Mouse (Mus musculus) heart, embryonic 13.5 days (tissue): Measurements from ENCODE around the gene 1700037C18Rik. TPM values are rescaled to one million over a fixed set of nuclear protein-coding genes. Genes with fewer than 3 reads are reported as not detected.

Source experiments
- ATAC-seq: fragments of 200-750 bp; cut with Nextera tagmentation; 2 replicates; pipeline ENCODE4 v1.8.0; 2017; ENCODE audit warnings: moderate TSS enrichment; ENCODE audit not compliant: insufficient number of reproducible peaks, low FRiP score, low TSS enrichment; ENCODE audit errors: extremely low read depth
- H3K27ac ChIP-seq: fragments of 300-500 bp; sonication (generic); replicated peaks from 2 replicates; pipeline ENCODE4 v1.5.1; 2015; ENCODE audit warnings: moderate library complexity, mild to moderate bottlenecking, inconsistent platforms
- H3K27me3 ChIP-seq: fragments of 300-500 bp; sonication (generic); replicated peaks from 2 replicates; pipeline ENCODE4 v1.6.1; 2015; ENCODE audit warnings: mild to moderate bottlenecking, inconsistent platforms
- H3K36me3 ChIP-seq: fragments of 300-500 bp; sonication (generic); 2 replicates; pipeline ENCODE4 v1.6.1; 2015; ENCODE audit warnings: mild to moderate bottlenecking, inconsistent platforms
- H3K4me1 ChIP-seq: fragments of 300-500 bp; sonication (generic); 2 replicates; pipeline ENCODE4 v1.6.1; 2015; ENCODE audit warnings: inconsistent platforms
- H3K4me2 ChIP-seq: fragments of 300-500 bp; sonication (generic); 2 replicates; pipeline ENCODE4 v1.6.1; 2015; ENCODE audit warnings: inconsistent platforms, mild to moderate bottlenecking, moderate library complexity
- H3K4me3 ChIP-seq: fragments of 300-500 bp; sonication (generic); 2 replicates; pipeline ENCODE4 v1.5.1; 2015; ENCODE audit warnings: moderate library complexity, mild to moderate bottlenecking, inconsistent platforms
- H3K9ac ChIP-seq: fragments of 300-500 bp; sonication (generic); 2 replicates; pipeline ENCODE4 v1.6.1; 2015; ENCODE audit warnings: inconsistent platforms, mild to moderate bottlenecking, moderate library complexity
- H3K9me3 ChIP-seq: fragments of 300-500 bp; sonication (generic); 2 replicates; pipeline ENCODE4 v1.6.1; 2016; ENCODE audit warnings: inconsistent platforms
- WGBS: fragments of 180-500 bp; shearing (Covaris S2); methylation state at CpG from one replicate; pipeline ENCODE4 v1.1.7; 2015; ENCODE audit warnings: mixed read lengths; 5-methylcytosine and 5-hydroxymethylcytosine counted together
- polyA plus RNA-seq: library from polyadenylated mRNA; unstranded; fragments of >200 nt; fragmentation: Nextera tagmentation; extraction: Ambion mirVana; gene quantifications from 2 replicates; pipeline ENCODE4 v1.2.1, GENCODE M21; 2015

The 1700037C18Rik gene
- polyA plus RNA-seq, 1 experiment from 2014 or later, result 7.4 TPM

DNA sequence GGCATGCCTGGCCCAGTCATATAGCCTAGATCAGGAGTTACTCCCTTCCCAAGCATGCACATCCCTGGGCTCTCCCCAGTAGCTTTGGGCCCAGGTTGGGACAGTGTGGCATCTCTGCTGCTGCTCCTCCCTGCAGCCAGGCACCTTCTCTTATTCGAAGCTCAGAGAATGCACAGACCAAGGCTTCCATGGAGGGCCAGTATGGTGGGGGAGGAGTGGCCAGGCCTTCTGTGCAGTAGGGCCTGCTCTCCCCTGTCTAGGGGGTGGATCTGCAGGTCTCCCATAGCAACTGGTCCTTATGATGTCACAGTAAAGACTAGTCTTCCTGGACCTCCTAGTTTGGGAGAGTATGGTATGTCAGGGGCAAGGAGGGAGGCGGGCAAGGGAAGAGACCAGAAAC, 1.0 kb downstream of the 1700037C18Rik start:
- ATAC-seq, result no peak

DNA sequence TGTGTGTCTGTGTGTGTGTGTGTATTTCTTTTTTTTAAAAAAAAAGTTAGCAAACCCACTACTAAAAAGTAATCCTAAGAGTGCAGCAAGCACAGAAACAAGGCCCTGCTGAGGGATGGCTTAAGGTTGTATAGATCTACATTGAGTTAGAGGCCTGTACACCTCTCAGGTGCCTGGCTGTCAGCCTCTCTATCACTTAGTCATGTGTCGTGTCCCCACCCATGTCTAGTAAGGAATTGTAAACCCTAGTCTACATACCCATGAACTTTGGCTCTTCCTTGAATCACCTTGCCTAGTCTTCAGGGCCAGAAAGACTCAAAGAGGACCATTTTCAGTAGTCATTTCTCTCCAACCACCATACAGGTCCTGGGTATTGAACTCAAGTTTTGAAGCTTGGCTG, 11.9 kb downstream of the 1700037C18Rik start:
- H3K36me3 ChIP-seq, result peaks cover 66% of the 10 kb centered on the region

More for the DNA sequence above, 1.0 kb downstream of the 1700037C18Rik start:
- H3K9me3 ChIP-seq, result no peaks in the 10 kb centered on the region
- H3K27me3 ChIP-seq, result no peaks in the 10 kb centered on the region
- no peak overlapping the region for H3K27ac ChIP-seq
- peaks cover 56% of the 10 kb centered on the region for H3K36me3 ChIP-seq
- H3K4me1 ChIP-seq, result peaks cover 12% of the 10 kb centered on the region
- WGBS, result 69% methylated on average over 2 of the region's 2 CpGs
- H3K4me2 ChIP-seq, result no peak overlapping the region; the same call in 1 of the 2 replicates
- H3K4me3 ChIP-seq, result peak overlapping the region; percentile 74; the same call in 1 of the 2 replicates
- no peak overlapping the region for H3K9ac ChIP-seq

DNA sequence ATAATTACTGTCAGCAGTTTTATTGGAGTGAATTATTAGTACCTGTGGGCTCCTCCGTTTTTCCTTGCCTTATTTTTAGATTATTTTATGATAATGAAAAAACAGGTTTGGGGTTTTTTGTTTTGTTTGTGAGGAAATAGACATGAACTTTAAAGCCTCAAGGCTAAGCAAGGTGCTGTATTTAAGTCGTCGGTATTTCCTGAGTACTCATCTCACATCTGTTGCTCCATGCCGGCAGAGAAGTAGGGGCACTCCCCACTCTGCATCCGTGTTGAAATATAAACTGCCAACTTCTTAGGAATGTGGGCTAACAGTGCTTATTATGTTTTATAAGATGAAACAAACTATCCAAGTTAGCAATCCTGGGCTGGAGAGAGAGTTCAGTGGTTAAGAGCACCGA, 12.4 kb downstream of the 1700037C18Rik start:
- H3K27me3 ChIP-seq, result no peaks in the 10 kb centered on the region
- no peak for ATAC-seq
- no peak overlapping the region for H3K9ac ChIP-seq
- no peak overlapping the region for H3K4me3 ChIP-seq
- peaks cover 61% of the 10 kb centered on the region for H3K36me3 ChIP-seq
- no peak overlapping the region for H3K4me2 ChIP-seq
- 81% methylated on average over 6 of the region's 6 CpGs for WGBS
- H3K27ac ChIP-seq, result peak overlapping the region; percentile 77; the same call in 1 of the 2 replicates
- peaks cover 16% of the 10 kb centered on the region for H3K4me1 ChIP-seq
- H3K9me3 ChIP-seq, result no peaks in the 10 kb centered on the region

More for the DNA sequence above, 11.9 kb downstream of the 1700037C18Rik start:
- no peak overlapping the region for H3K27ac ChIP-seq
- peaks cover 16% of the 10 kb centered on the region for H3K4me1 ChIP-seq
- no peaks in the 10 kb centered on the region for H3K27me3 ChIP-seq
- ATAC-seq, result no peak
- 77% methylated on average over 1 of the region's 1 CpGs for WGBS
- H3K4me2 ChIP-seq, result no peak overlapping the region
- H3K9ac ChIP-seq, result no peak overlapping the region
- no peak overlapping the region for H3K4me3 ChIP-seq
- no peaks in the 10 kb centered on the region for H3K9me3 ChIP-seq

DNA sequence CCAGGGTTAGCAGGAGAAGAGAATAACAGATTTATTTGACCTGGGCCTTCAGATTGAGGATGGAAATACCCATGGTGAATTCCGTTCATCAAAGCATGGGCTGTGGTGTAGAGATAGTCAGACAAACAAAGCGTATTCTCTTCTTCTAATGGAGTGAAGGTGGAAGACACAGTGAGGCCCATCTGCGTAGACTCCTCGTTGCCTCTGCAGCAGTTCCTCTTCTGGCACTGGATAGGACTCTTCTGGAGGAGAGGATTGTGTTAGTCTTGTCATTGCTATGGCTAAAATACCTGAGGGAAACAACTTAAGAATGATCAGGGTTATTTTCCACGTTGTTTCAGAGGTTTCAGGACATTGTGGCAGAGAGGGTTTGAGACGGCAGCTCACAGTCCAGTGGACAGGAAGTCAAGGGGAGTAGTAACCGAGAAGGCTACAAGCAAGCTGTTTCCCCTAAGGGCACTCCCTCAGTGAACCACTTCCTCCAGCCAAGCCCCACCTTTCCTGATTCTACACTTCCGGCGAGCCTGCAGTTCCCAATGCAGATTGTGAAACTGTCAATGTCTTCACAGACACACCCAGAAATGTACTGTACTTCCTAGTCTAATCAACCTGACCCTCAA, 13.2 kb downstream of the 1700037C18Rik start:
- H3K9ac ChIP-seq, result no peak overlapping the region

DNA sequence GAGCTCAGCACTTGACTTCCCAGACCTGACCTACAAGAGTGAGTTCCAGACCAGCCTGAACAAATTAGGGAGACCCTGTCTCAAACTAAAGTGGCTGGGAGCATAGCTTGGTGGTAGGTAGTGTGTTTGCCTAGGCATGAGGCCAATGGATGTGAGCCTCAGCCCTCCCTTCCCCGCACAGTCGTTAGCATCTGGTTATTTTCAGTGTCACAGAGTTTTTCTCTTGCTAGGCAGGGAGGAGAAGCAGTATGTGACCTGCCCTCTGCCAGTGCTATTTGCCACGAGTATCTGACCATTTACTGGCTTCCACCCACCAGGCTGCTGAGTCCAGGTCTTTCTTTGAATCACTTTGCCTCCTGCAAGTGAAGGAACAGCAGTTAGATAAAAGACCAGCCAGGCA, 14.8 kb downstream of the 1700037C18Rik start:
- H3K4me3 ChIP-seq, result no peak overlapping the region
- H3K27me3 ChIP-seq, result no peaks in the 10 kb centered on the region
- peak overlapping the region; percentile 77 for H3K27ac ChIP-seq
- H3K4me1 ChIP-seq, result peaks cover 16% of the 10 kb centered on the region
- peaks cover 38% of the 10 kb centered on the region for H3K36me3 ChIP-seq
- H3K9ac ChIP-seq, result no peak overlapping the region
- ATAC-seq, result no peak; the same call in 1 of the 2 replicates
- H3K4me2 ChIP-seq, result peak overlapping the region; percentile 13; the same call in 1 of the 2 replicates
- no peaks in the 10 kb centered on the region for H3K9me3 ChIP-seq
- 38% methylated on average over 3 of the region's 3 CpGs for WGBS

More for the DNA sequence above, 13.2 kb downstream of the 1700037C18Rik start:
- Histone ChIP-seq H3K4me1 (peaks cover 16% of the 10 kb centered on the region), H3K9me3 (no peaks in the 10 kb centered on the region), H3K27me3 (no peaks in the 10 kb centered on the region), H3K4me2 (peak overlapping the region; percentile 30), H3K27ac (peak overlapping the region; percentile 77), H3K36me3 (peaks cover 53% of the 10 kb centered on the region), H3K4me3 (no peak overlapping the region)
- 71% methylated on average over 9 of the region's 9 CpGs for WGBS
- ATAC-seq, result no peak

DNA sequence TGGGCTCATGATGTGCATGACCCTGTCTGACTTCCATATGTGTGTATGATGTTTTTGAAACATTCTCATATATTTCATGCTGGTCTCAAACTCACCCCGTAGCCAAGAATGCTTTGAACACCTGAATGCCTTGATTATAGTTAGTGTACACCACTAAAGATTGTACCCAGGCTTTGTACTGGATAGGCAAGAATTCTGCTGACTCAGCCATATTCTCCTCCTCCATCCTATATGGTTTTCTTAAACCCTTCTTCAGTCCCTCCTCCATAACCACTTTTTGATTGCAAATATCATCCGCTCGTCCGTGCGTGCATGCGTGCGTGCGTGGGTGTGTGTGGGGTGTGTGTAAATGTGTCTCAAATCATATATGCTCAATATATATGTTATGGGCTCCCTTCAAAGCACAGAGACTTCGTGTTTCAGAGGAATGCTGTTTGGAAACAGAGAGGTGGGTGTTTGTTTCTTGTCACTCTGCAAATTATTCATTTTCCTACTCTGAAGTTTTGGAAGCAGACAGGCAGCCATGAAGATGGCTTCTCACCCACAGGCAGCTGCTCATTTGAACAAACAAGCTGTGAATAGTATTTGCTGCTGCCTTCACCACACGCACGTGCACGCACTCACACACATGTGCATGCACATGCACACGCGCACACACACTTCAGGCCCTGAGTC, 16.7 kb downstream of the 1700037C18Rik start:
- 88% methylated on average over 14 of the region's 14 CpGs for WGBS
- no peak overlapping the region for H3K4me2 ChIP-seq
- H3K36me3 ChIP-seq, result peaks cover 18% of the 10 kb centered on the region
- H3K9me3 ChIP-seq, result no peaks in the 10 kb centered on the region
- ATAC-seq, result no peak
- H3K9ac ChIP-seq, result no peak overlapping the region
- H3K4me1 ChIP-seq, result peaks cover 18% of the 10 kb centered on the region
- no peaks in the 10 kb centered on the region for H3K27me3 ChIP-seq
- H3K27ac ChIP-seq, result no peak overlapping the region
- H3K4me3 ChIP-seq, result no peak overlapping the region

DNA sequence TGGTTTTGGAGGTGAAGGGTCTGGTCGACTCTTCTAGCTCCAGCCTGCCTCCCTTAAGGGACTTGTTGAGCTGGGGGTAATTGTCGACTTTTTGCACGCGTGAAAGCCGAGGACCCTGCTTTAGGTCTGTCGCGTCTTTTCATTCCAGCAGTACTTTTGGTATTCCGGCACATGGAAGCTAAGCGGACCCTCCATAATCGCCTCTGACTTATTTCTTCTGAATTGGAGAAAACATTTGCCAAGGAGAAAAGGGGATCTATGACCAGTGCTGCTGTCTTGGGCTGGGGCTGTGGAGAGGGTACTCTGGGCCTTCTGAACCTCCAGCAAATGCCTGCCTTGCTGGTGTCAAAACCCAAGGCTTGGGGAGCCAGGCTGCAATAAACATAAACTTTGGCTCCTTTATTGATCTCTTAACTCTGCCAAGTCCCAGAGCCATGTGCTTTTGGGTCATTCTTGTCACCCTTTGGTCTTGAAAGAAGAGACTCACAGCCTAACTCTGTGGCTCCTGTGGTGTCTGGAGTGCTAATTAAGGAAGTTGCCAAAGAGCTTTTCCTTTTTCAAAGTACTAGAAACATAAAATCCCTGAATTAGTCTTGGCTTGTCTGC, 23.3 kb downstream of the 1700037C18Rik start:
- WGBS, result 5% methylated on average over 10 of the region's 10 CpGs
- Histone ChIP-seq H3K4me1 (peaks cover 25% of the 10 kb centered on the region), H3K36me3 (0 out of 2 replicates have a peak, but pooled peaks cover 6% of the 10 kb centered on the region), H3K27ac (peak overlapping the region; percentile 96), H3K27me3 (no peaks in the 10 kb centered on the region), H3K4me3 (peak overlapping the region; percentile 98), H3K4me2 (peak overlapping the region; percentile 85), H3K9ac (peak overlapping the region; percentile 95), H3K9me3 (no peaks in the 10 kb centered on the region)
- ATAC-seq, result no peak

DNA sequence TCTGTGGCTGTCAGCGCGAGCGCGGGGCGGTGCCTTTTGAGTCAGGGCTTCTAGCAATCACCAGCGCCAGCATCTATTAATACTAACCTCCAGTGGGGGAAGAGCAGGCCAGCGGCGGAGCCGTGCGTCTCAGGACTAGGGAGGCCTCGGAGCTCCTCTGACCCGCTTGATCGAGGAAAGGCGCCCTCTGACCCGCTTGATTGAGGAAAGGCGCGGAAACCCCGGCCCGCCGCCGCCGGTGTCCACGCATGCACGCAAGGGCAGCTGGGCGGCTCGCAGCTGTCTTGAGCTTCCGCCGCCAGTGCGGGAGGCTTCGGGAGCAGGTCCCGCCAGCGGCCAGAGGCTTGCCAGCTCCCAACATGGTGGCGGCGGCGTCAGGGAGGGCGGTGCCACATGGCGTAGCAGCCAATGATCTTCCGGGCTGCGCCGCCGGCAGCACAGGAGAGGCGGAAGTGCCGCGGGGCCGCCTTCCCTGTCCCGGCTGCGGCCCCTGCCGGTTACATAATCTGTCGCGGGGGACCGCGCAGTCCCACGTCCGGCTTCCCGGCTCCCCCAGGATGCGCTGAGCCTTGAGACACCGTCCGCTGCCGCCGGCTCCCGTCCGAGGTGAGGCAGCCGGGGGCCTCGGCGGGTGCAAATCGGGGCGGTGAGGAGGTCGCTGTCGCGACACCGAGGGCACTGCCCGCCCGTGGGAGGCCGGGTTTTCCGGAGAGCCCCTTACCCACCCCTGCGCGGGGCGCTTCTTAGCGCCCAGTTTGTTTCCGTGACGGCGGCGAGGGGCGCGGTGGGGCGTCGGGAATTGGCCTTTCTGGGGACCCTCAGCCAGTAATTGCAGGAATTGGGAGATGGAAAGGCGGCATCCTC, 24.1 kb downstream of the 1700037C18Rik start, which contains the start of the genes Zfp597 and Gm20695:
Zfp597 (minus strand) TSS at position 361 of the 864 bp plus-strand sequence.
Gm20695 (plus strand) TSS at position 448 of the 864 bp plus-strand sequence.
- peaks cover 12% of the 10 kb centered on the region for H3K36me3 ChIP-seq
- H3K9ac ChIP-seq, result peak within 1 kb of the TSS; percentile 95
- peak within 1 kb of the TSS; percentile 85 for H3K4me2 ChIP-seq
- H3K9me3 ChIP-seq, result no peaks in the 10 kb centered on the region
- peaks cover 25% of the 10 kb centered on the region for H3K4me1 ChIP-seq
- peak; percentile 98 for ATAC-seq
- peak within 1 kb of the TSS; percentile 98 for H3K4me3 ChIP-seq
- H3K27ac ChIP-seq, result peak within 1 kb of the TSS; percentile 96
- H3K27me3 ChIP-seq, result no peaks in the 10 kb centered on the region
- under 1% methylated on average over 88 of the region's 88 CpGs for WGBS

DNA sequence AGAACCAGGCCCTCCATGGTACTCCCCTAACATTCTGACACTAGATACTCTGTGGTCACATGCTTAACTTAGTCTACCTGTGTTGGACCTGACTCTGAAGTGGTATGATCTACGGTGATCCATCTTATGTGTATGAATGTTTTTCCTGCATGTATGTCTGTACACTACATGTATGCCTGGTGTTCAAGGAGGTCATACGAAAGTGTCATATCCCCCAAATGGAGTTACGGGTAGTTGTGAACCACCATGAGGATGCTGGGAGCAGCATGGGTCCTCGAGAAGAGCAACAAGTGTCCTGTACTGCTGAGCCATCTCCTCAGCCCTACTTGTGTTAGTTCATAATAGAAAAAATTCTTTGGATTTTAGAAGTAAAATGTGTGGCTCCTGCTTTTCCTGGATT, 32.1 kb downstream of the 1700037C18Rik start:
- peaks cover 19% of the 10 kb centered on the region for H3K4me1 ChIP-seq
- H3K4me3 ChIP-seq, result no peak overlapping the region
- no peak for ATAC-seq
- no peak overlapping the region for H3K4me2 ChIP-seq
- no peak overlapping the region for H3K9ac ChIP-seq
- H3K36me3 ChIP-seq, result peaks cover 39% of the 10 kb centered on the region
- H3K9me3 ChIP-seq, result no peaks in the 10 kb centered on the region
- WGBS, result 94% methylated on average over 4 of the region's 4 CpGs
- no peak overlapping the region for H3K27ac ChIP-seq
- H3K27me3 ChIP-seq, result no peaks in the 10 kb centered on the region

DNA sequence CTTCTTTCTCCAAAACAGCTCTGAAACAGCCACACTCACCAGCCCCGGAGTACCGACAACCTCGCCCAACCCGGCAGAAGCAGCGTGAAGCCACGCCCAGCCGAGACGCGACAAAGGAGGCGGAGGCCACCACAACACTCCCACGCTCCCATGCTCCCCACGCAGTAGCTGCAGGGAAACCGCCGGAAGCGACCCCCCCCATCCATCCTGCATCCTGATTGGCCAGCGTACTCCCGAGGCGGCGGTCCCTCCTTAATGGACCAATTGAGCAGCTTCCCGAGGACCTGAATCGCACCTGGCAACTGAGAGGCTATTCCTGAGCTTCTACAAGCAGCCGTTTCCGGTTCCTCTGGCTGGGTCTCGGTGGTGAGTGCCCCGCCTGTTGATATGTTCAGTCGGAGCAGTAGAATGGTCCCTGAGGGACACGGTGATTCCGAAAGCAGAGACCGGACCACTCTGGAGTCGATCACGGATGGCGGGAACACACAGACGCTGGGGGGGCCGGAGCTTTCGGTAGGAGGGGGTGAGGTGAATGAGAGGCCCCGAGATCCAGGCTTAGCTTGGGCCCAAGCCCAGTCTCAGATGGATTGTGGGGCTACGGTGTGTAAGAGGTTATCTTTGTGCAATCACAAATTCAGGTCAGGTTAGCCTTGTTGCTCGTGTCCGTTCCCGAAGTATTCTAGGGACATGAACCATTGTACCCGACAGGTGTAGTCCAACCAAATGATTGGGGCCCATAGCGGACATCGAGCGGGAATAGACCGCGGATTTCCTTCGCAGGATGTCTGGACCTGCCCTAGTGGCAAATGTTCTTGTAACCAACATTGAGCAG, 36.1 kb downstream of the 1700037C18Rik start, which contains the start of gene Naa60:
Naa60 (plus strand) TSS at position 160 of the 832 bp plus-strand sequence.
- Histone ChIP-seq H3K9ac (peak within 1 kb of the TSS; percentile 89), H3K4me3 (peak within 1 kb of the TSS; percentile 68), H3K36me3 (peaks cover 36% of the 10 kb centered on the region), H3K27ac (peak within 1 kb of the TSS; percentile 64), H3K4me2 (peak within 1 kb of the TSS; percentile 94), H3K27me3 (no peaks in the 10 kb centered on the region), H3K4me1 (peaks cover 22% of the 10 kb centered on the region), H3K9me3 (no peaks in the 10 kb centered on the region)
- peak; percentile 96 for ATAC-seq
- 5% methylated on average over 47 of the region's 47 CpGs for WGBS
